Mouse (Mus musculus): ENCODE measurements around the gene Tefm.
"Not testable (repeated sequence)": the region's sequence is repeated elsewhere in the genome, so short reads cannot be mapped to it uniquely, and the experiment has no call there.

Gene Tefm

DNA sequence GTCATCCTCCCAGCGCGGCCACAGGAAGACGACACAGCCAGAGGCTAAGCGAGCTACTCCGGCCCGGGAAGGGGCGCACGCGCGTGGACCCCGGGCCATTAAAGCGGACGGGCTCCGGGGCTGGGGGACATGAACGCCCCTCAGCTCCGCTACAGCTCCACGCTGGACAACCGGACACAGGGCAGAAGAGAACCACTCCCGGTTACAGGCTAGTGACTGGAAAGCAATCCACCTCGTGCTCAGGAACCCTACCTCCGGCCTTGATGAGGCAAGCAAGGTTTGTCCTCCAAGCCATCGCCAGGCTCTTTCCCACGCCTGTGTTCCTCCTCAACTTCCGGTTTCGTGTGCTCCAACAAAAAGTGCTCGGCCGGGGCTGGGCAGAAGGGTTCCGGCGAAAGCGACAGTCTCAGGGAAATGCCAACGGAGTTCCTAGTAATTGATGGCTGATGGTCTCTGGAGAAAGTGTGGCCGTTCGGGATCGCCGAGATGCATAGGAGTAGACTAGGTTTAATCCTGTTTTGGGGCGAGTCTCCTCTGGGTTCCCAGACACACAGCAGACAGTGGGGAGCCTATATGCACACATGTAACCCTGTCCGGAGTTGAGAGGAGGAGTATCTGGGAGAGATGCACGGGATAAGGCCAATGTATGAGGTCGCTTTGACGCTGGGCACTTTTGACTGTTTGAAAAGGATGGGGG is at the start of gene Tefm:
TSS of gene Tefm (minus strand) at position 351 of the 697 bp plus-strand sequence.
- in situ Hi-C loops (cut with MboI, MseI): no loop called here

GRCm38 (mm10) chr11:80190280-80190679 is 48.3 kb upstream of the Tefm start:
- in situ Hi-C loops (cut with MboI, MseI): no loop called here

DNA sequence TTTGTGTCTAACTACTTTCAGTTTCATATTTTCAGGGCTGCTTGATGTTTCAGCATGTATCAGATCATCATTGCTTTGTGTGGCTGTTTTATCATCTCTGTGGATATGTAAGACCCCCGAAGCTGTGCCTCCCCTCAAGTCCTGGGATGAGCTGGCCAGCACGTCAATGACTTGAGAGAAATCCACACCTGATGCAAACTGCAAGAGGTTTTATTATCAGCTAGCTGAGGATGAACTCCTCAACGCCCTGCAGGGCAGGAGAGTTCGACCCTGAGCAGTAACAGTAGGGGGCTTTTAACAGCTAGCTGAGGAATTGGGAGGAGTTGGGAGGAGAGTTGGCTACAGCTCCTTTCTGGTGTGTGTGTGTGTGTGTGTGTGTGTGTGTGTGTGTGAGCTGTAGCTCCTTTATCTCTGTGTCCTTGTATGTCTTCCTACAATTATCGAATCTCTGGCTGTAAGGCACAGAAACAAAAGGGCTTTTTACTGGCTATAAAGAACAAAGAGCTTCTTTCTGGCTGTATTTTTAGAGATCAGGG is 43.5 kb upstream of the Tefm start:
- in situ Hi-C loops (cut with MboI, MseI): not testable (repeated sequence)

- in situ Hi-C loops (cut with MboI, MseI): no loop called here
Observed at GRCm38 (mm10) chr11:80184531-80185071, 42.6 kb upstream of the Tefm start.

GRCm38 (mm10) chr11:80183705-80184255 is 41.8 kb upstream of the Tefm start, which contains the start of gene Rnf135:
Gene Rnf135 (plus strand): TSS chr11:80183851.
- in situ Hi-C loops (cut with MboI, MseI): no loop called here

DNA sequence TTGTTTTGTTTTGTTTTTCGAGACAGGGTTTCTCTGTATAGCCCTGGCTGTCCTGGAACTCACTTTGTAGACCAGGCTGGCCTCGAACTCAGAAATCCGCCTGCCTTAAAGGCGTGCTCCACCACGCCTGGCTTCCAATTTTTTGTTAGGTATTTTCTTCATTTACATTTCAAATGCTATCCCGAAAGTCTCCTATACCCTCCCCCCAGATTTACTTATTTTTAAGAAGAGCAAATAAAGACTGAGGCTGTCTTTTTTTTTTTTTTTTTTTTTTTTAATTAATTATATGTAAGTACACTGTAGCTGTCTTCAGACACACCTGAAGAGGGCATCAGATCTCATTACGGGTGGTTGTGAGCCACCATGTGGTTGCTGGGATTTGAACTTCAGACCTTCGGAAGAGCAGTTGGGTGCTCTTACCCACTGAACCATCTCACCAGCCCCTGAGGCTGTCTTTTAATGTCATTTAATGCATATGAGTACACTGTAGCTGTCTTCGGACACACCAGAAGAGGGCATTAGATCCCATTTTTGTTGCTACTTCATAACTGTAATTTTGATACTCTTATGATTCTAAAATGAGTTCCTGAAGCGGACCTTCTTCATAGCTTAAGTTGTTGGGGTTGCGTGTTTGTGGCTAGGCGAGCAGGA is 41.2 kb upstream of the Tefm start:
- in situ Hi-C loops (cut with MboI, MseI): not testable (repeated sequence)

DNA sequence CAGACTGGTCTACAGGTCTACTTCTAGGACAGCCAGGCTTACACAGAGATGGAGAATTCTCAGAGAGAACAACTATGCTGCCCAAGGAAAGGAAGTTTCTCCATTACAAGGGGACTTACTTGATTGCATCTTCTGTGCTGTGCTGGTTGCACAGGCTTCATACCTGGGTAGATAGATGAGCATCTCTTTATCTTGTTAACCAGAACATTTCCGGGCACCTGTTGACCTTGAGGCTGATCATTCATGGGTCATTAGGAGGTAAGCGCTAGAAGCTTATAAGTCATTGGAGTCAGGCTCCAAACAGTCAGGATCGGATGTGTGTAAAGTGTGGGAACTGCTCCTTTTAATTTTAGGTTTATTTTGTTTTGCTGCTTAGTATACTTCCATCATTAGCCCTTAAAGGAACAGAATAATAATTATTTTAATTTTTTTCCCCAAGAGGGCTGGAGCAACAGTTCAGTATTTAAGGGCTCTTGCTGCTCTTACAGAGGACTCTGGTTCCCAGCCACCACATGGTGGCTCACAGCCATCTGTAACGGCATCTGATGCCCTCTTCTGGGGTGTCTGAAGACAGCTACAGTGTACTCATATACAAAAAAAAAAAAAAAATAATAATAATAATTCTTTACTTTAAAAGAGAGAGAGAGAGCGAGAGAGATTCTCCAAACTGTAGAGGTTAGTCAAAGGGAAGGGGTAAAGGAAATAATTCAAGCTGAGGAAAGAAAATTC is 39.2 kb upstream of the Tefm start:
- in situ Hi-C loops (cut with MboI, MseI): no loop called here

- in situ Hi-C loops (cut with MboI, MseI): no loop called here
Observed at GRCm38 (mm10) chr11:80178316-80178715, 36.3 kb upstream of the Tefm start.

- in situ Hi-C loops (cut with MboI, MseI): no loop called here
Observed at GRCm38 (mm10) chr11:80176911-80177895, 35.2 kb upstream of the Tefm start.

GRCm38 (mm10) chr11:80173963-80174670 is 32.1 kb upstream of the Tefm start:
- in situ Hi-C loops (cut with MboI, MseI): no loop called here

GRCm38 (mm10) chr11:80171884-80172283 is 29.9 kb upstream of the Tefm start:
- in situ Hi-C loops (cut with MboI, MseI): no loop called here

- in situ Hi-C loops (cut with MboI, MseI): no loop called here
Observed at GRCm38 (mm10) chr11:80170351-80170750, 28.4 kb upstream of the Tefm start.

DNA sequence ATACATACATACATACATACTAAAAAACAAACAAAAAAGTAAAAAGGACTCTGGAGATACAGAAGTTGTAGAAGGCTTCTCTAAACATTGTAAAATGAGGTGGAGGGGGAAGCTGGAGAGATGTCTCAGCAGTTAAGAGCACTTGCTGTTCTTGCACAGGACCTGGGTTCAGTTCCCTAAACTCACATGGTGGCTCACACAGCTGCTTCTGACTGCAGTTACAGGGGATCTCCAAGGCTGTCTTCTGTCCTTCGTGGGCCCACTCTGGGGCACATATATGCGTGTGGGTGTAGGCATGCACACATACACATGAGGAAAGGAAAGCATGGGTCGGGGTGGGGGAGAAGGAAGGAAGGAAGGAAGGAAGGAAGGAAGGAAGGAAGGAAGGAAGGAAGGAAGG is 27.7 kb upstream of the Tefm start:
- in situ Hi-C loops (cut with MboI, MseI): no loop called here

DNA sequence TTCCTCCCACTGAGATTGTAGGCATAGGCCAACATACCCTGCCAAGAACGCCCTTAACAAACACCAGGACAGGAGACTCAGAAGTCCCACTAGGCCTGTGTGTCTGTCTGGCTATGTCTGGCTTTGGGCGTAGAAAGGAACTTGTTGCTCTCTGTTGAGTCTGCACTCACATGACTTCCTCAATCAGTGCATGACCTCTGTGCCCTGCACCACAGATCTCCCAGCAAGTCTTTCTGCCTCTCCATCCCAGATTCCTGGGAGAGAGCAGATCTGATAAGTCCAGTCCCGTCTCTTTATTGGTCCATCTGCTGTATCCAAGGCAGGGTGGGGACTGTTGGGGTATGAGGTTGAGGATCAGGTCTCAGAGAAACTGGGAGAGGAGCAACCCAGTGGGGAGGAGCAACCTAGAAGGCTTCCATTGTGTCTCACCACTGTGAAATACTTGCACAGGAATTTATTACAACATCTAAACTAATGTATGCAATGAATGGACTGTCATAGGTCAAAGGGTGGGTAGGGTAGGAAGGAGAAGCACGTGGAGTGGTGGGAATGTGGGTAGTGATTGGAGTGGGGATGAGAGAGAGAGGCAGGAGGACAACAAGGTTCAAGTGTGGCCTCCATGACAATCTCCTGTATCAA is 26.8 kb upstream of the Tefm start:
- in situ Hi-C loops (cut with MboI, MseI): no loop called here

- in situ Hi-C loops (cut with MboI, MseI): no loop called here
Observed at GRCm38 (mm10) chr11:80168121-80168520, 26.1 kb upstream of the Tefm start.

- in situ Hi-C loops (cut with MboI, MseI): no loop called here
Observed at GRCm38 (mm10) chr11:80164224-80164623, 22.2 kb upstream of the Tefm start.

- in situ Hi-C loops (cut with MboI, MseI): no loop called here
Observed at GRCm38 (mm10) chr11:80163362-80164116, 21.6 kb upstream of the Tefm start.

GRCm38 (mm10) chr11:80161041-80161440 is 19.1 kb upstream of the Tefm start:
- in situ Hi-C loops (cut with MboI, MseI): no loop called here

DNA sequence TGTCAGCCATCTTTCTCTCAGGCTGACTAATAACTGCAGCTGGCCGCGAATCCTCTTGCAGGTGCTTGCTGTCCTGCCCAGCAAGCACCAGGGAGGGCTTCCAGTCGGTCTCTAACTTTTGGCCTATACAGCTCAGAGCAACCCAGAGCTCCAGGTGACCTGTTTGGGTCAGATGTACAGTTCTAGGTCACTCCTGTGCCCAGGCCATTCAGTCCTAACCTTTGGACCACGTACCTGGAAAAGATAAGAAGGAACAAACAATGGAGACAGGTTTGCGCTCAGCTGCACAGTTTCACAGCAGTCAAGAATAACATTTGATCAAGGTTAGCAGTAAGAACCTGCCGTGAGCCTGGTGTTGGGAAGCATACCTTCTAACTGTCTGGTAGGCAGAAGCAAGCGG is 17.0 kb upstream of the Tefm start:
- in situ Hi-C loops (cut with MboI, MseI): no loop called here
